Mouse (Mus musculus) midbrain, embryonic 11.5 days (tissue): ENCODE data around the gene Eif2ak3. TPM values are rescaled to one million over a fixed set of nuclear protein-coding genes. Genes with fewer than 3 reads are reported as not detected.

Source experiments
- polyA plus RNA-seq: library from polyadenylated mRNA; unstranded; fragments of >200 nt; fragmentation: Nextera tagmentation; extraction: Ambion mirVana; gene quantifications from 2 replicates; pipeline ENCODE4 v1.2.1, GENCODE M21; 2014

Gene Eif2ak3
- polyA plus RNA-seq, 1 experiment from 2014 or later, result 9.8 TPM

Other genes starting within 250 kb of the Eif2ak3 start
- 1.9 TPM in 2 replicates for gene Rpia, start 52.3 kb upstream of the Eif2ak3 start, polyA plus RNA-seq
- gene Tex37, start 74.4 kb downstream of the Eif2ak3 start, polyA plus RNA-seq, result not detected in 2 replicates
- not detected in 2 replicates for gene Foxi3, start 112.0 kb downstream of the Eif2ak3 start, polyA plus RNA-seq